Mouse (Mus musculus) lung, embryonic 15.5 days (tissue): ENCODE data around the gene Svop. TPM values are rescaled to one million over a fixed set of nuclear protein-coding genes. Genes with fewer than 3 reads are reported as not detected.

Experiments used
- ATAC-seq: fragments of 200-750 bp; cut with Nextera tagmentation; 2 replicates; pipeline ENCODE4 v1.8.0; 2017; ENCODE audit warnings: moderate number of reproducible peaks, borderline replicate concordance; ENCODE audit not compliant: low FRiP score, low TSS enrichment; ENCODE audit errors: extremely low read depth
- H3K27ac ChIP-seq: fragments of 300-500 bp; sonication (generic); 2 replicates; pipeline ENCODE4 v1.5.1; 2015; ENCODE audit warnings: moderate library complexity, mild to moderate bottlenecking, inconsistent platforms
- H3K27me3 ChIP-seq: fragments of 300-500 bp; sonication (generic); 2 replicates; pipeline ENCODE4 v1.6.1; 2015; ENCODE audit warnings: inconsistent platforms
- H3K36me3 ChIP-seq: fragments of 300-500 bp; sonication (generic); 2 replicates; pipeline ENCODE4 v1.6.1; 2015; ENCODE audit warnings: inconsistent platforms
- H3K4me1 ChIP-seq: fragments of 300-500 bp; sonication (generic); 2 replicates; pipeline ENCODE4 v1.6.1; 2015; ENCODE audit warnings: inconsistent platforms
- H3K4me2 ChIP-seq: fragments of 300-500 bp; sonication (generic); 2 replicates; pipeline ENCODE4 v1.6.1; 2015; ENCODE audit warnings: inconsistent platforms, mild to moderate bottlenecking, moderate library complexity
- H3K4me3 ChIP-seq: fragments of 300-500 bp; sonication (generic); 2 replicates; pipeline ENCODE4 v1.5.1; 2015; ENCODE audit warnings: mild to moderate bottlenecking, inconsistent platforms
- H3K9ac ChIP-seq: fragments of 300-500 bp; sonication (generic); 2 replicates; pipeline ENCODE4 v1.6.1; 2015; ENCODE audit warnings: inconsistent platforms
- H3K9me3 ChIP-seq: fragments of 300-500 bp; sonication (generic); 2 replicates; pipeline ENCODE4 v1.6.1; 2016; ENCODE audit warnings: inconsistent platforms
- WGBS: fragments of 180-500 bp; shearing (Covaris S2); methylation state at CpG from one replicate; pipeline ENCODE4 v1.1.7; 2015; 5-methylcytosine and 5-hydroxymethylcytosine counted together
- polyA plus RNA-seq: library from polyadenylated mRNA; unstranded; fragments of >200 nt; fragmentation: Nextera tagmentation; extraction: Ambion mirVana; gene quantifications from 2 replicates; pipeline ENCODE4 v1.2.1, GENCODE M21; 2015

Svop gene
- 0.28 and 0.44 TPM in 2 replicates for polyA plus RNA-seq

DNA sequence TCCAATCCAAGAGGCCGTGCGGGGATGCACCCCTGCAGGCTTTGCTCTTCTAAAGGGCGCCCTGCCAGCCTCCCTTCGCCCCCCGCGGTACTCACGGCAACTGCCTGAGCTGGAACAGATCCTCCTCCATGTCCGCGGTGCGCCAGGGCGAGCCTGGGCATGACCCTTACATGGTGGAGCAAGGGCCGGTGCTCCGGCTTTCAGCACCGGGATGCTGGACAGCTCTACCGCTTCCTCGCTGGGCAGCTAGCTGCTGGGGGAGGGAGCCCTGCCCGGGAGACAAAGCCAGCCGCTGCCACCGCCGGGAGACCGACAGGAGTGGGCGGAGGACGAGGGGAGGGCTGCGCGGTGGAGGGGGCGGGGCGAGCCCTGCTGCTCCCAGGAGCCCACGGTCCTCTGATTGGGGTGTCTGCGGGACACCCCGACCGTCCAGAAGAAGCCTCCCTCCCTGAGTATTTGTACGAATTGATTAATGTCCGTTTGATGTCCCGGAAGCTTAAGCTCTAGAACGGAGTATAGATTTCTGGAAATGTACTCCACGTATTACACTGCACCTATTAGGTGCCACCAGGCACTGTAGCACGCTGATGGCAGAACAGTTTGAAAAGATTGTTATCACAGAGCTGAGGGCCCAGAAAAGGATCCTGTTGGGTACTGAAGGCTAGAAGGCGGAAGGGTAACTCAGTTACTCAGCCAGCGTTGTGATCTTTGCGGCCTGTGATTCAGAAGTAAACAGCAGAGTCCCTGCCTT, at the start of gene Svop:
Gene Svop (minus strand): TSS at position 514 of the 751 bp plus-strand sequence.
- Histone ChIP-seq H3K9ac (no peak within 1 kb of the TSS), H3K4me3 (0 out of 2 replicates have a peak within 1 kb of the TSS, but pooled peaks have one; percentile 13)
- peak; percentile 78 for ATAC-seq

DNA sequence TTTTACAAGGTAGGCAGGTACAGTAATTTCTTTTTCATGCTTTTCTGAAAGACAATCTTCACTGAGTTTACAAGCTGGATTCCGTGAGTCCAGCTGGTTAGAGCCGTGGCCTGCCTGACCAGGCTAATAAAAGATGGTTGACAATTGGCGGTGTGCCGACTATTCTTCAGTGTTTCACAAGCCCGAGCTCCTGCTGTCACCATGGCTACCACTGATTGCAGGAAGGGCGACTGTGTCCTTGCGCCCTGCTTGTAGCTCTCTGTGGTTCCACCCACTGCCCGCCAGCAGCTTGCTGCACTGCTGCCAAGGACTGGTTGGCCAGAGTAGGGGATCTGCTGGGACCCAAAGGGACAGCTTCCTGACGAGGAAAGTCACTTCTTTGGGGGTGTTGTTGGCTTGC, 47.8 kb upstream of the Svop start:
- H3K9me3 ChIP-seq: no peaks in the 10 kb centered on the region
- peak overlapping the region; percentile 87 for H3K27ac ChIP-seq
- H3K4me2 ChIP-seq: peak overlapping the region; percentile 9; the same call in 1 of the 2 replicates
- H3K4me3 ChIP-seq: no peak overlapping the region
- H3K27me3 ChIP-seq: no peaks in the 10 kb centered on the region
- H3K9ac ChIP-seq: no peak overlapping the region
- peaks cover 22% of the 10 kb centered on the region for H3K4me1 ChIP-seq
- peaks cover 11% of the 10 kb centered on the region for H3K36me3 ChIP-seq
- ATAC-seq: peak; percentile 73
- 28% methylated on average over 9 of the region's 9 CpGs for WGBS

More for the DNA sequence above, at the start of gene Svop:
- Histone ChIP-seq H3K27me3 (peaks cover 8% of the 10 kb centered on the region; the same call in 1 of the 2 replicates), H3K4me2 (peak within 1 kb of the TSS; percentile 47; the same call in 1 of the 2 replicates), H3K4me1 (peaks cover 6% of the 10 kb centered on the region; the same call in 1 of the 2 replicates), H3K27ac (no peak within 1 kb of the TSS), H3K9me3 (no peaks in the 10 kb centered on the region), H3K36me3 (no peaks in the 10 kb centered on the region)
- 3% methylated on average over 40 of the region's 40 CpGs for WGBS

DNA sequence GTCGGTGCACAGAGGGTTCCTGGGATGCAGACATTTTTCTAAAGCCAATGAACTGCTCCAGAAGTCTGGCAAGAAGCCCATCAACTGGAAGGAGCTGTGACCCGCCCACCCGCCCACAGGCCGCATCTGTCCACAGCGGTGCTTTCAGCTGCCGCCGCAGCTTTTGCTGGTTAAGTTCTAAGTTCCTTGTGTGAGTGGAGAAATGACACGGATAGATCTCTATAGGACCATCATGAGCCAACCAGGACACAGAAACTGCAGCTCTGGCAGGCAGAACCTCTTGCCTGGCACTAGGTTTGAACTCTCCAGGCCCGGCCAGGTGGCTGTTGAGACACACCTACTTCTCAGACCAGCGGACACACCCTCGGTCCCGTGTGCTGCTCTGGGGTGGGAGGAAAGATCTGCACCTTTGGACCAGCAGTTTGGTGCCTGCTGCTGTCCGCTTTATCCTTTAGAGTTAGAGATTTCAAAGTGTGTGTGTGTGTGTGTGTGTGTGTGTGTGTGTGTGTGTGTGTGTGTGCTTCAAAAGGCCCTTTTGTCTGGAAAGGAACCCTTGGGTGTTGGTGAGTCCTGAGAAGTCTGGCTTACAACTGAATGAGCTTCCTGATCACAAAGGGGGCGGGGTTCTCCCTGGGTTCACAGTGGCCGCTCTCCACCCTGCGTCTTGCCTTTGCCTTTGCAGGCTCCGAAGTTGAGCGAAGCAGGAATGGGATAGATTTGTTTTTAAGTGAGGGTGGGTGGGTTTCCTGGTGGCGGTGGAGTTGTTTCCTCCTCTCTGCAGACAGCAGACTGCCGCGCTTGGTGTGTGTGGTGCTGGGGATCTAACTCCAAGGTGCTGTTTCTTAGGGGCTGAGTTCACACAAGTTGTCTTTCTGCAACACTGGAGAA, 47.2 kb upstream of the Svop start:
- peaks cover 24% of the 10 kb centered on the region for H3K4me1 ChIP-seq
- H3K9ac ChIP-seq: no peak overlapping the region
- H3K27ac ChIP-seq: peak overlapping the region; percentile 87
- ATAC-seq: peak; percentile 28; the same call in 1 of the 2 replicates
- peak overlapping the region; percentile 9; the same call in 1 of the 2 replicates for H3K4me2 ChIP-seq
- no peaks in the 10 kb centered on the region for H3K27me3 ChIP-seq
- no peak overlapping the region for H3K4me3 ChIP-seq
- 51% methylated on average over 21 of the region's 21 CpGs for WGBS
- H3K36me3 ChIP-seq: peaks cover 11% of the 10 kb centered on the region
- H3K9me3 ChIP-seq: no peaks in the 10 kb centered on the region

DNA sequence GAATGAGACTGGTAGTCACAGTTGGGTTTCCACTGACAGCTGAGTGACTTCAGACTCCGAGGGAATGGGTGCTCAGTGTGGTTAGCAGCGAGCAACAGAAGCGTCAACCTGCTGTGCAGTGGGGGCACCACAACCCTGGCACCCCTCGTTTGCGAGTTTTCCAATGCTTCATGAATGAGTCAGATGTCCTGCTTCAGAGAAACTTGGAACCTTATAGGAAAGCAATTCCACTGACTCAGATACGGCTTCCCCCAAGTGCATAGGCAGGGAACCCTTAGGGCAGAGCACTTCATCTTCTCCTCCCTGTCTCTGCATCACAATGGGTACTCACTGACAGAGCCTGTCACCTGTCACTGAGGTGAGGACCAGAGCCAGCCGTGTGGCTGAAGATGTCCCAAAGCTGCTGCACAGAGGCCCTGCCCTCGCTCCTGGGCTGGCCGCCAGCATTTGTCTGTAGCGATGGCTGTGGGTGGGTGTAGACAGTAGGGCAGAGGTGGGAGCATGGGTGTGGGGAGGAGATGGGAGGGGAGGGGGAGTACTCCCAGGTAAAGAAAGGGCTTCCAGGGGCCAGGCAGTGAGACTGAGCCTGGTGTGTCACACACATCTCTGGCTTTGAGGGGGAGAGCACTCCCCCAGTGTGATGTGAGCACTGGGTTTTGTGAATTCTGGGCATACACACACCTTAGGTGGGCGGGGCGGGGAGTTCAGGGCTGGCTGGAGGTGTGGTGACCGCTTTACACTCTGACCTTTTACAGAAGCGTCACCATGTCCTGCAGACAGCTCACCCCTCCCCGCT, 46.3 kb upstream of the Svop start:
- H3K4me1 ChIP-seq: peaks cover 26% of the 10 kb centered on the region
- H3K27me3 ChIP-seq: no peaks in the 10 kb centered on the region
- H3K4me3 ChIP-seq: no peak overlapping the region
- ATAC-seq: no peak
- H3K4me2 ChIP-seq: no peak overlapping the region
- H3K9me3 ChIP-seq: no peaks in the 10 kb centered on the region
- peak overlapping the region; percentile 87; the same call in 1 of the 2 replicates for H3K27ac ChIP-seq
- H3K9ac ChIP-seq: no peak overlapping the region
- H3K36me3 ChIP-seq: peaks cover 11% of the 10 kb centered on the region
- WGBS: 68% methylated on average over 15 of the region's 15 CpGs

DNA sequence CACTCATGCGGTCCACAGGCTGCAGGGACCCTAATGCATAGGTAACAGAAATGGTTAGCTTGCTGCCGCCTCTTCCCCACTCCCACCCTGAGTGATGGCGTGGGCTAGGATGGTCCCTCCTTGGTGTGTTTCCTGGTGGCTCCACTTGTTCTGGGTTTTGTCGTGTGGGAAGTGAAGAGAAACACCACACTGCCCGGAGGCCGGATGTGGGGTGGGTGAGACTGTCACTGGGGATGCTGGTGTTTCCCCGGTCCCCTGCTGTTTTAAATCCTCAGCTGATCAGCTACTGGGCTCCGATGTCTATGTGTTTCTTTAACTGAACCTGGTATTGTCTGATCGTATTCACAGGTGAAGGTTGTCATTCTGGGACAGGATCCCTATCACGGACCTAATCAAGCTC, 44.1 kb upstream of the Svop start:
- Histone ChIP-seq H3K4me3 (no peak overlapping the region), H3K9ac (no peak overlapping the region), H3K27ac (no peak overlapping the region), H3K36me3 (peaks cover 11% of the 10 kb centered on the region), H3K4me1 (peaks cover 37% of the 10 kb centered on the region), H3K9me3 (no peaks in the 10 kb centered on the region), H3K27me3 (no peaks in the 10 kb centered on the region), H3K4me2 (no peak overlapping the region)
- no peak for ATAC-seq
- WGBS: 82% methylated on average over 10 of the region's 10 CpGs

DNA sequence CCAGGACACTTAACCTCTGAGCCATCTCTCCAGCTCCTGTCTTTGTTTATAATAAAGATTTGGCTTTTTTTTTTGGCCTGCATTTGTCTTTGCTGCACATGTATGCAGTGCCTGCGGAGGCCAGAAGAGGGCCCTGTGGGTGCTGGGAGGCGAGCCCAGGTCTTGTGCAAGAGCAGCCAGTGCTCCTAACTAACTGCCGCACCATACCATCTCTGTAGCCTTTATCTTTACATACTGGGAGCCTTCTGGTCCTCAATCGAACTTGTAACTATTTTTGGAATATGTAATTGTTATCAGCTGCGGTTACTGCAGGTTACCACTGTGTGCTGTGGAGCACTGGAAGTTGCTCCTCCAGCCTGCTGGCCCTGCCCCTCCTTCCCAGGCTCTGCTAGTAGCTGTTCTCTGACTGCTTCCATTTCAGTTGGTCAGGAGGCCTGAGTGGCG, 42.7 kb upstream of the Svop start:
- H3K4me2 ChIP-seq: no peak overlapping the region
- 47% methylated on average over 6 of the region's 6 CpGs for WGBS
- no peak overlapping the region for H3K27ac ChIP-seq
- H3K27me3 ChIP-seq: no peaks in the 10 kb centered on the region
- peaks cover 42% of the 10 kb centered on the region for H3K4me1 ChIP-seq
- no peak overlapping the region for H3K4me3 ChIP-seq
- H3K9me3 ChIP-seq: no peaks in the 10 kb centered on the region
- no peak overlapping the region for H3K9ac ChIP-seq
- no peak for ATAC-seq
- peaks cover 11% of the 10 kb centered on the region for H3K36me3 ChIP-seq

DNA sequence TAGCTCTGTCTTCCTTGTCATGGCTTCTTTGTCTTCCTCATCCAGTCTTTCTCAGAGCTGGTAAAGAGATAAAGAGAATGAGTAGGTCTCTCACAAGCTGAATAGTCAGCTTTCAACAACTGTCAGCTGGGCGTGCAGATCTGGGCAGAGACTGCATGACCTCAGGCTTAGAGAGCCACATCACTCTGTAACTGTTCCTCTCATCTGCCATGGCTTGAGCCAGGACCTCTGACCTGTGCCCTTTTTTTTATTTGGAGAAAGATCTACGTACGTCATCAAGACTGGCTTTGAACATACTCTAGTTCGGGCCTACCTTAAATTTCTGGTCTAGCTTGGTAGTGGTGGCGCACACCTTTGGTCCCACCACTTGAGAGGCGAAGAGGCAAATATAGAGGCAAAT, 41.5 kb upstream of the Svop start:
- H3K4me2 ChIP-seq: no peak overlapping the region
- no peaks in the 10 kb centered on the region for H3K27me3 ChIP-seq
- peaks cover 11% of the 10 kb centered on the region for H3K36me3 ChIP-seq
- 85% methylated on average over 6 of the region's 6 CpGs for WGBS
- H3K4me3 ChIP-seq: no peak overlapping the region
- H3K4me1 ChIP-seq: peaks cover 29% of the 10 kb centered on the region
- ATAC-seq: no peak
- no peak overlapping the region for H3K9ac ChIP-seq
- H3K9me3 ChIP-seq: no peaks in the 10 kb centered on the region
- H3K27ac ChIP-seq: no peak overlapping the region

DNA sequence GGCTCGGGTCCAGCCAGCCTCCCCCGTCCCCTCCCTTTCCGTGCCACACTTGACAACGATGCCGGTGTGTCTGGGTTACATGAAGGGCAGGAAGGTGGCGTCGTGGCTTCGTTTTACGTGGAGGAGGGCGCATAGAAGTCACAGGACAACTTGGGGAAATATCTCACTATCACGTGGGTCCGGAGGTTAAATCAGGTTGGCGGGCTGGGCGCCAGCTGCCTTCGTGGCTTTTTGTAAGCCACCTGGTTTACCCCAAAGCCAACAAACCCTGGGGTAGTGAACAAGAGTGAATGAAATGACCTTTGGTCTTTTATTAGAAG, 40.1 kb upstream of the Svop start:
- 1% methylated on average over 15 of the region's 15 CpGs for WGBS
- Histone ChIP-seq H3K9ac (peak overlapping the region; percentile 43), H3K4me1 (peaks cover 25% of the 10 kb centered on the region), H3K4me2 (peak overlapping the region; percentile 100), H3K36me3 (0 out of 2 replicates have a peak, but pooled peaks cover 3% of the 10 kb centered on the region), H3K4me3 (peak overlapping the region; percentile 77), H3K9me3 (no peaks in the 10 kb centered on the region), H3K27ac (peak overlapping the region; percentile 34), H3K27me3 (no peaks in the 10 kb centered on the region)
- no peak for ATAC-seq

DNA sequence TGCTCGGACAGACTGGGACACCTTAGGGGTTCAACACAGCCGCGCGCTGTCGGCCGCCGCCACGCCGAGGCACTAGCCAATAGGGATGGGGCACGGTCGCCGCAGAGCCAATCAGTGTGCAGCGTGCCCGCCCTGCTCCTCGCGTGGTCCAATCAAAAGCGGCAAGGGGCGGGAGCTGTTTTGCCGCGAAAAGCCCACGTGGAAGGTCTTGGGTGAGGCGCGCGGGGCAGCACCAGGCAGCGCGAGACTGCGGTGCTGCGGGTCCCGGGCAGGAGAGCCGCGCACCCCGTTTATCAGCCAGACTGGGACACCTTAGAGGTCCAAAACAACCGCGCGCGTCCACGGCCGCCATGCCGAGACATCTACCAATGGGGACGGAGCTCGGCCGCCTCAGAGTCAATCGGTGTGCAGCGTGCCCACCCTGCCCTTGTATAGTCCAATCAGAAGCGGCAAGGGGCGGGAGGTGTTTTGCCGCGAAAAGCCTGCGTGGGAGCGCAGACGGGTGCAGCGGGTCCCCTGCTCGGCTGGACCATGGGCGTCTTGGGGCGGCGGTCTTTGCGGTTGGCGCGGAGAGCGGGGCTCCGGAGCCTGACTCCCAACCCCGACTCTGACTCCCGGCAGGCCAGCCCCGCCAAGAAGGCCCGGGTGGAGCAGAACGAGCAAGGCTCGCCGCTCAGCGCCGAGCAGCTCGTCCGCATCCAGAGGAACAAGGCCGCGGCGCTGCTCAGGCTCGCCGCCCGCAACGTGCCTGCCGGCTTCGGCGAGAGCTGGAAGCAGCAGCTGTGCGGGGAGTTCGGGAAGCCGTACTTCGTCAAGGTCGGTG, 39.5 kb upstream of the Svop start:
- Histone ChIP-seq H3K27me3 (no peaks in the 10 kb centered on the region), H3K4me1 (peaks cover 25% of the 10 kb centered on the region), H3K4me3 (peak overlapping the region; percentile 77), H3K27ac (peak overlapping the region; percentile 34), H3K9me3 (no peaks in the 10 kb centered on the region), H3K4me2 (peak overlapping the region; percentile 100), H3K36me3 (0 out of 2 replicates have a peak, but pooled peaks cover 1% of the 10 kb centered on the region), H3K9ac (peak overlapping the region; percentile 65)
- under 1% methylated on average over 85 of the region's 87 CpGs for WGBS
- peak; percentile 98 for ATAC-seq

DNA sequence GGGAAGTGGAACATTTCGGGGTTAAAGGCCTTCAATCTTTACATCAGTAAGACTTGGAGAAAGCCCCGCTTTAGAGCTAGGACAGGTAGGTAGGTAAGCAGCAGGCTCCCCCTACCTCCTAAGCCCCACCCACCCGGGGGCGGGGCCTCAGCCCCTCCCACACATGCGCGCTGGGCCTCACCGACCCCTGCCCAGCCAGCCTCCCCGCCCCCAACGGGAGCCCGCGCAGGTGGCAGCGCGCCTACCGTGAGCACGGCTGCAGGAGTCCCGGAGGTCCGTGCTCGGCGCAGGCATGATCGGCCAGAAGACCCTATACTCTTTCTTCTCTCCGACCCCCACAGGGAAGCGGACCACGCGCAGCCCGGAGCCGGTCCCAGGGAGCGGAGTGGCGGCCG, 38.8 kb upstream of the Svop start, which contains the start of gene Ung:
Gene Ung (plus strand): TSS at position 176 of the 395 bp plus-strand sequence.
- peak; percentile 28 for ATAC-seq

More for the DNA sequence above, 38.8 kb upstream of the Svop start, which contains the start of gene Ung:
- Histone ChIP-seq H3K4me2 (peak within 1 kb of the TSS; percentile 100), H3K4me3 (peak within 1 kb of the TSS; percentile 77), H3K9me3 (no peaks in the 10 kb centered on the region), H3K9ac (peak within 1 kb of the TSS; percentile 65), H3K27me3 (no peaks in the 10 kb centered on the region), H3K4me1 (peaks cover 25% of the 10 kb centered on the region), H3K36me3 (no peaks in the 10 kb centered on the region), H3K27ac (peak within 1 kb of the TSS; percentile 34)
- 0% methylated on average over 21 of the region's 29 CpGs for WGBS
